Mouse (Mus musculus) thymus, adult 2 months (tissue): Measurements from ENCODE around the gene Myct1. TPM values are rescaled to one million over a fixed set of nuclear protein-coding genes. Genes with fewer than 3 reads are reported as not detected.
A peak's percentile ranks its signal among the peaks of the same experiment; 100 is the strongest.

Experiments used
- DNase-seq: peaks from one replicate; pipeline ENCODE4 v3.0.0; 2021
- H3K27ac ChIP-seq: fragments of 200-500 bp; 2 replicates; pipeline ENCODE4 v1.5.1; 2012; ENCODE audit warnings: low read length, control low read depth; ENCODE audit not compliant: control insufficient read depth, insufficient read depth
- H3K27me3 ChIP-seq: fragments of 200-500 bp; 2 replicates; pipeline ENCODE4 v1.6.1; 2012; ENCODE audit warnings: mild to moderate bottlenecking, low read length, moderate library complexity, mixed read lengths; ENCODE audit not compliant: control insufficient read depth, insufficient read depth
- H3K36me3 ChIP-seq: fragments of 200-500 bp; 2 replicates; pipeline ENCODE4 v1.6.1; 2012; ENCODE audit warnings: mild to moderate bottlenecking, low read length, moderate library complexity; ENCODE audit not compliant: control insufficient read depth, insufficient read depth
- H3K4me1 ChIP-seq: fragments of 200-500 bp; replicated peaks from 2 replicates; pipeline ENCODE4 v1.6.1; 2012; ENCODE audit warnings: low read length; ENCODE audit not compliant: control insufficient read depth, insufficient read depth
- H3K4me3 ChIP-seq: fragments of 200-500 bp; 2 replicates; pipeline ENCODE4 v1.5.1; 2012; ENCODE audit warnings: mild to moderate bottlenecking, low read length, control low read depth, moderate library complexity; ENCODE audit not compliant: control insufficient read depth, insufficient read depth
- CTCF ChIP-seq: fragments of 200-500 bp; IDR thresholded peaks from 2 replicates; pipeline ENCODE4 v1.5.1; 2012; ENCODE audit warnings: mild to moderate bottlenecking, control low read depth, low read length, moderate library complexity, borderline replicate concordance; ENCODE audit not compliant: control insufficient read depth, poor library complexity, insufficient read depth; ENCODE audit errors: extremely low read depth
- POLR2A ChIP-seq: fragments of 200-500 bp; IDR thresholded peaks from 2 replicates; pipeline ENCODE4 v1.6.1; 2012; ENCODE audit warnings: mild to moderate bottlenecking, low read length, control low read depth, moderate library complexity; ENCODE audit not compliant: control insufficient read depth, poor library complexity, insufficient read depth; ENCODE audit errors: extremely low read depth
- WGBS: fragments of 180-500 bp; shearing (Covaris S2); methylation state at CpG from one replicate; pipeline ENCODE4 v1.1.7; 2018; 5-methylcytosine and 5-hydroxymethylcytosine counted together
- polyA plus RNA-seq: library from polyadenylated mRNA; depleted of rRNA; stranded (reverse); fragments of >200 nt; gene quantifications from 2 replicates; pipeline ENCODE4 v1.2.3, GENCODE M21; 2012; rRNA removed

Gene Myct1
- polyA plus RNA-seq, result 0.85 and 1.3 TPM in 2 replicates

GRCm38 (mm10) chr10:5593464-5593863 lies at the start of gene Myct1:
TSS of gene Myct1 (plus strand) at chr10:5593775.
- WGBS, result 22% methylated on average over 5 of the region's 5 CpGs
- Histone ChIP-seq H3K4me3 (no peak within 1 kb of the TSS), H3K4me1 (no peaks in the 10 kb centered on the region), H3K27me3 (no peaks in the 10 kb centered on the region), H3K36me3 (no peaks in the 10 kb centered on the region), H3K27ac (no peak within 1 kb of the TSS)
- no peak for DNase-seq
- TF ChIP-seq CTCF (no peak), POLR2A (no peak)

DNA sequence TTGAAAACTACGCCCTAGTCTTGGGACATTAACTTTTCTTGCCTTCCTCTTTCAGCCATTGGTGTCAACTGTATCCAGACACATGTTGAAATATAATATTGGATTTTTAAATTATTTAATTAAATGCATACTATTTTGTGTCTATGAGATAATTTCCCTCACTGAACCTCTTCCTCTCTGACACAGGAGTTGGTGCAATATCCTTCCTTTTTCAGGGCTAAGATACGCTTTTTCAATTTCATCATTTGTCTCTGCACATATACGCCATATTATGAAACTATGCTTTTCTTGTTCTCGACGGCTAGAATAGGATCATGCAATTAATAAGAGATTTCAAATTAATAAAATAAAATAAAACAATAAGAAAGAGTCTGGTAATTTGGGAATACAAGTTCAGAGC lies 47.1 kb upstream of the Myct1 start:
- 95% methylated on average over 5 of the region's 5 CpGs for WGBS
- H3K27me3 ChIP-seq, result no peaks in the 10 kb centered on the region
- peaks cover 8% of the 10 kb centered on the region; the same call in 1 of the 2 replicates for H3K4me1 ChIP-seq
- DNase-seq, result no peak
- no peak for TF ChIP-seq POLR2A
- TF ChIP-seq CTCF, result no peak
- no peaks in the 10 kb centered on the region for H3K36me3 ChIP-seq
- no peak overlapping the region for H3K4me3 ChIP-seq
- no peak overlapping the region for H3K27ac ChIP-seq

DNA sequence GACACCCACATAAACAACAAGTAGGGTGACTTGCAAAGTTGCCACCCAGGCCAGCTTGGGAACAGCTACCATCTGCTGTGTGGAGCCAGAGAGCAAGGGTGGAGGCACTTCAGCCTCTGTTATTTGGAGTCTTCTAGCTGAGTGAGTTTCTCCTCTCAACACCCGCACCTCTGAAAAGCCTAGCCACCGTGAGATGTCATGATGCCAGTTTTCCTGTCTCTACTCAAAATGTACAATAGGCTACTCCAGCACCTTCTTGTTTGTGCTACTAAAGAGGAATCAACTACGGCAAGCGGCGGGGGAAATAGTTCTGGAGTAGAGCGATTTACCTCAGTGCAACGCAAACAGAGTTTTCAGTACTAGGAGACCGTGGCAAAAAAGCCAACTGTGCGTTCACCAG lies 45.8 kb upstream of the Myct1 start:
- Histone ChIP-seq H3K4me3 (no peak overlapping the region), H3K27me3 (no peaks in the 10 kb centered on the region), H3K4me1 (peaks cover 8% of the 10 kb centered on the region; the same call in 1 of the 2 replicates), H3K36me3 (no peaks in the 10 kb centered on the region), H3K27ac (no peak overlapping the region)
- TF ChIP-seq POLR2A, result no peak
- no peak for TF ChIP-seq CTCF
- no peak for DNase-seq
- 97% methylated on average over 9 of the region's 9 CpGs for WGBS

DNA sequence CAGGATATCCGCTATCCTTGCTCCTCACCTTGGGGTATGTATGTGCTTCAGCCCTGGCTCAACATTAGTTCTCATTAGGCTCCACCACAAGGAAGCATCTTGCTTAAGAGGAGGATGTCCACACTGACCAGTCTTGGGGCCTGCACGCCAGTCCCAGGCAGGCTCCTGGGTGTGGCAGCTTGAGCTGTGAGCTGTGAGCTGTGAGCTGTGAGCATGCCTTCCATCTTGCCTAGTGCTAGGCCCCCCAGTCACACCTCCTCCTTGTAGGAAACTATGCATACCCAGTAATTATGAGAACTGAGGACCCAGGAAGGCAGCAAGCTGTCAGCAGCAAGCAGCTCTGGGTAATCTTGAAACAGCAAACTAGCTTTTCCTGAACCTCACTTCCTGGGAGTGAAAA lies 44.9 kb upstream of the Myct1 start:
- DNase-seq, result no peak
- Histone ChIP-seq H3K4me3 (no peak overlapping the region), H3K36me3 (no peaks in the 10 kb centered on the region), H3K27ac (no peak overlapping the region), H3K27me3 (no peaks in the 10 kb centered on the region), H3K4me1 (peaks cover 8% of the 10 kb centered on the region; the same call in 1 of the 2 replicates)
- 93% methylated on average over 2 of the region's 2 CpGs for WGBS
- no peak for TF ChIP-seq POLR2A
- no peak for TF ChIP-seq CTCF

DNA sequence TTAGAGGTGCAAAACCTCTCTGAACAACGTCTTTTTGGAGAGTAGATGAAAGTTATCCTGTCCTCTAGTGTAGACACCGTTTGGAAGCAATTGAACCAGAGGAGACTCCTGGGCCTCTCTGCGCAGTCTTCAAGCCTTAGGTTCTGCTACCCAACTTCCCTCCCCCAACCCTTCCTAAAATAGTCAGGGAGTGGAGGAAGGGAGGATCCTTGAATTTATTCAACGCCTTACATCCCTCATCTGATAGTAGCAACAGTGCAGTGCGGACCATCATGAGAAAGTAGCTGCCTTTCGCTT lies 43.8 kb upstream of the Myct1 start:
- peaks cover 8% of the 10 kb centered on the region; the same call in 1 of the 2 replicates for H3K4me1 ChIP-seq

DNA sequence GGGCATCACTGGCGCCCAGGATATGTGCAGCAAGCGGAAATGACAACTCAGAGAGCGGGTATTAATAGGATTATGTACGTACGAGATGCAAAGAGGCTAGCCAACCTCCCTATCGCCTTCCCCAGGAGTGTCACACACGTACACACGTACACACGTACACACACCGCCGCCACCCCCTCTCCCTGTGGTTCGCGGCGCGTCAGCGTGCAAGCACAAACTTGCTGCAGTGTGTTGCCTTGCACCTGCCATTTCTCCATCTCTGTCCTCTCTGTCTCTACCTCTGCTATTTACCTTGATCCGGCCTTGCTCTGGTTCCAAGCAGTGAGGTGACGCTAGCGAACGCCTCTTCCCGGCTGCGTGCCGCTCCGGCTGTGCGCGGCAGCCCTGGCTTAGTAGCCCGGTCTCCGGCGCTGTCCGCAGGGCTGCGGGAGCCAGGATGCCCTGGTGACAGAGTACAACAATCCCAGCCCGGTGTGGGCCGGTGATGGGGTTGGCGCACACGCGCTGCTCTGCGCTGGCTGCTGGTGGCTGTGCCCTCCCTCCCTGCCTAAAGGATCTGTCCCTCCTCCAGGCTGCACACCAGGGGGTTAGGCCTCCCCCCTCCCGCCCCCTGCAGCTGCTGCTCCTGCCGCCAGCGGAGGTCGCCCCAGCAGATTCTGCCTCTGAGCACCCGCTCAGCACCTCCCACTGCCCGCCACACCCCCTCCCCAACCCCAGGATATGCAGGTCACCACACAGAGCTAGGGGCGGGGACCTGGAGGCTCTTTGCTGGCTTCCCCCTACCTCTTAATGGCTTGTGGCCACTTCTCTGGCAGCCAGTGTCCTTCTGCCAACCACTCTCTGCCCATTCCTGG lies 43.2 kb upstream of the Myct1 start:
- no peak overlapping the region for H3K27ac ChIP-seq
- H3K36me3 ChIP-seq, result no peaks in the 10 kb centered on the region
- peak overlapping the region; percentile 39 for H3K4me3 ChIP-seq
- 4% methylated on average over 44 of the region's 44 CpGs for WGBS
- no peaks in the 10 kb centered on the region for H3K27me3 ChIP-seq
- peak; percentile 47 for DNase-seq
- peaks cover 8% of the 10 kb centered on the region; the same call in 1 of the 2 replicates for H3K4me1 ChIP-seq
- TF ChIP-seq CTCF (no peak), POLR2A (no peak)

More for the DNA sequence above, 43.8 kb upstream of the Myct1 start:
- H3K27me3 ChIP-seq, result no peaks in the 10 kb centered on the region
- no peak overlapping the region for H3K27ac ChIP-seq
- H3K4me3 ChIP-seq, result no peak overlapping the region; the same call in 1 of the 2 replicates
- DNase-seq, result no peak
- 41% methylated on average over 6 of the region's 6 CpGs for WGBS
- no peaks in the 10 kb centered on the region for H3K36me3 ChIP-seq
- TF ChIP-seq POLR2A (no peak), CTCF (no peak)
